Mouse (Mus musculus) lung, postnatal 0 days (tissue): ENCODE measurements around the gene Acoxl.

ENCODE experiments used
- CTCF ChIP-seq: IDR thresholded peaks from 2 replicates; pipeline ENCODE4 v1.5.1; 2016; ENCODE audit warnings: antibody characterized with exemption, mild to moderate bottlenecking
- EP300 ChIP-seq: IDR thresholded peaks from 2 replicates; pipeline ENCODE4 v1.6.1; 2016; ENCODE audit warnings: antibody characterized with exemption, mild to moderate bottlenecking, control low read depth

- TF ChIP-seq EP300 (no peak), CTCF (no peak)
Measured at GRCm38 (mm10) chr2:127791919-127792603, 46.6 kb upstream of the Acoxl start, which contains the start of gene Mtln.
